Mouse (Mus musculus) thymus, postnatal 10 days (tissue): ENCODE data around the gene Tenm4.

Experiments
- DNase-seq, 2 experiments: peaks; one replicate each; pipeline ENCODE4 v3.0.0; 2021; ENCODE audit warnings: low spot score in 2 of 2

Tenm4 gene

DNA sequence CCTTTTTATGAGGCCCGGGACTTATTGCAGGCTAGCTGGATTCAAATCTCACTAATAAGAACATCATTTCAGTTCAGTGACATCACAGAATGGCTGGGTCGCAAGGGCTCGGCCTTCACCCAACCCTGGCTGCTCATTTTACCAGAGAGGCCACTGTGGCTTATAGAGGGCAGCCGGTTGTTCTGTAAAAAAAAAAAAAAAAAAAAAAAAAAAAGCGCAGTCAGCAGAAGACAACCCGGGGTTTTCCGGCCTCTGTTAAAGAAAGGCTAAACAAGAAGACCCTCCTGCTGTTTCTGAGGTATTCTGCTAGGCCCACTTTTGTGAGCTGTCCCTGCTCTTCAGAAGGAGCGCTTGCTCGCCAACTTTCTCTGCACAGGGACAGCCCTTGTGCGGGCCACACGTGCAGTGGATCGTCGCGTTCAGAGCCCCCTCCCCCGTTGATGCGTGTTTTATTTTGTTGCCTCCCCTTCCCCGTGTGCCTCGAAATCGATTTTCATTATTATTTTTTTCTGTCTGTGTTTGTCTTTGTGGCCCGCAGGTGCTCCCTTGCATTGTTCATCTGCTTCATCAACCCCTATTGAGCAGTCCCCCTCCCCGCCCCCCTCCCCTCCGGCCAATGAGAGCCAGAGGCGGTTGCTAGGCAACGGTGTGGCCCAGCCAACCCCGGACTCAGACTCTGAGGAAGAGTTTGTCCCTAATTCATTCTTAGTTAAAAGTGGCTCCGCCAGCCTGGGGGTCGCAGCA is 472.6 kb downstream of the Tenm4 start:
- no peak for DNase-seq

DNA sequence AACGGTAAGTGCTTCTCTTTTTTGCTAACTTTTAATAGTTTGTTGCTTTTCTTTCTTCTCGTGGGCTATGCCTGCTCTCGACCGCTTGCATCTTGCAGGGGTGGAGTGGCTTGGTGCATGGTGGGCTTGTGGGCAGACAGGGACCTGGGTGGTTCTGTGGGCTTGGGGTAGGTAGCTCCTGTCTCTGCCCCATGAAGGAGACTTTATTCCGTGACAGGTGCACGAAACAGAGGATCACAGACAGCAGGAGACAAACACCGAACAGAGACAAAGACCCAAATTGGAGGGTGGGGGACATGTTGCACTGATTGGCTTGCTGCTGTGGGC is 473.1 kb downstream of the Tenm4 start:
- no peak for DNase-seq

DNA sequence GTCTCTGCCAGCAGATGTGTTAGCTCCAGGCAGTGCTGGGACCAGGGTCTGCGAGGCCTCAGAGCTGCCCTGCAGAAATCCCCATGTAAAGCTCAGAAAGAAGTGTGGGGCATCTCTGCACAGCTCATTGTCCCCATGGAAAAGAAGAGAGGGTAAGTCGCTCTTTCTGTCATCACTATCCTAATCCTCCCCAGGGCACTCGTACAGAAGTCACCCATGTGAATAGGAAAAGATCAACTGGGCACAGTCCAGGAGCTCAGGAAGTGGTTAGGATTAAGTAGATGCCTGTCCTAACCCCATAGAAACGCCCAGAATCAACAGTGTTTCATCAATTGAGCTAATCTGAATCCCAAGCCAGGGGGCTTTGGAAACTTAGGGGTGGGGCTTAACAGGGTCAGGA is 476.6 kb downstream of the Tenm4 start:
- no peak for DNase-seq

DNA sequence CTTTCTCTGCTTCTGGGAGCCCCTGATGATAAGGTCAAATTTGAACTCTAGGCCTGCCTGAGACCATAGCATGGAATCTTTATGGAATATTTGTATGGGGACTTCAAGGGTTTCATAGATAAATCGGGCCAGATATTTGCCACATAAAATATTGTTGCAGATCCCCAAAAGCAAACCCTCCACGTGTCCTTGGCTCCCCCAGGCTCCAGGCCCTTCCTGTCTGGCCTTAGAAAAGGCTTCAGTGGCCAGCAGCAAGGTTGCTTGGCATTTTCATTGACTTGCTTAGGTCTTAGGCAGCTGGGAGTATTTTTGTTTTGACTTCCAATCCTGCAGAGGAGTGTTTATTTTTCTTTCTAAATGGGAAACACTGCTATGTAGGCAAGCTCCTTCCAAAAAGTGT is 477.6 kb downstream of the Tenm4 start:
- DNase-seq, result no peak

DNA sequence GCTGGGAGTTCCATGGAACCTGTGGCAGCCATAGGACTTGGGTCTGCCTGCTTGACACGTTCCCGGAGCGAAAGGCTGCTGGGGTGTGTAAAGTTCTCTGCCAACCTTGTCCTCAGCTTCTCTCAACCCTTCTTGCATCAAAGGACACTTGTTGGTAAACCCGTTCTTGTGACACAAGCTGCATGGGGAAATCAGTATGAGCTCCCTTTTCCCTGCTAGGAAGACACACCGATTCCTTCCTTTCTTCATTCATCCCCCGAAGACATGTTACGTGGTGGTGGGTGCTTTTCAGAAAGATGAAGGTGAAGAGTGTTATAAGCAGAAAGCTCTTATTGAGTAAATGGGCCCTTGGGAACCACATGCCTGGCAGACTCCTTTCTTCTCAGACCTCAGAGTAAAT is 478.1 kb downstream of the Tenm4 start:
- DNase-seq, result no peak

DNA sequence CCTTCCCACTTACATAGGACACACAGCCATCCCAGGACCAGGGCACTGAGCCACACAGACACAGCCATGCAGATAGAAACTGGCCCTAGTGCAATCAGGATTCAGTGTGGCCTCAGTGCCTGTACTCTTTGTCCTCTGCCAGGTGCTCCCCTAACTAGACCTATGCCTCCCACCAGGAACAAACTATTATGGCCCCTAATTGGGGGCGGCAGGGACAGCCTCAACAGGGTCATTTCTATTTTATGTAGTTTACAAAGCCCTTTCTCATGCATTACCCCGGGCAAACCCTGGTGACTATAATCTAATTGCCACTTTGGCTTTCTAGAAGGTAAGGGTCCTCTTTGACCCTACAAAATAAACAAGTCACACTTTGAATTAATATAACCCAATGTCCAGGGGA is 479.4 kb downstream of the Tenm4 start:
- DNase-seq, result no peak

DNA sequence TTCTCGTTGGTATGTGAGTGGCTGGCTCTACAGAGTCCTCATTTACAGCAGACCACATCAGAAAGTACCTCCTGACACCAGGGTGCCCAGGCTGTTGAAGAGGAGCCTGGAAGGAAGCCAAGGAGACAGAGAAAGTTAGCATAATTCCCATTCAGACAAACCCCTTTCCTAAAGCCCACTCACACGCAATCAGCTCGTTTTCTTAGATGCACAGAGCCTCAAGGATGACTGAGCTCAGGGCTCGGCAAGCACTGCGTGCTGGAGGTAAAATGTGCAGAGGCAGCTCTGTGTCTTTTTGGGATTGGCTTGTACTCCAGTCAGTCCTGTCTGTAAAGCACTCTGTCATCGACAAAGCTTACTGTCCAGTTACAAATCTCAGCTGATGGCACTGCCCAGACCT is 480.0 kb downstream of the Tenm4 start:
- DNase-seq, result no peak

DNA sequence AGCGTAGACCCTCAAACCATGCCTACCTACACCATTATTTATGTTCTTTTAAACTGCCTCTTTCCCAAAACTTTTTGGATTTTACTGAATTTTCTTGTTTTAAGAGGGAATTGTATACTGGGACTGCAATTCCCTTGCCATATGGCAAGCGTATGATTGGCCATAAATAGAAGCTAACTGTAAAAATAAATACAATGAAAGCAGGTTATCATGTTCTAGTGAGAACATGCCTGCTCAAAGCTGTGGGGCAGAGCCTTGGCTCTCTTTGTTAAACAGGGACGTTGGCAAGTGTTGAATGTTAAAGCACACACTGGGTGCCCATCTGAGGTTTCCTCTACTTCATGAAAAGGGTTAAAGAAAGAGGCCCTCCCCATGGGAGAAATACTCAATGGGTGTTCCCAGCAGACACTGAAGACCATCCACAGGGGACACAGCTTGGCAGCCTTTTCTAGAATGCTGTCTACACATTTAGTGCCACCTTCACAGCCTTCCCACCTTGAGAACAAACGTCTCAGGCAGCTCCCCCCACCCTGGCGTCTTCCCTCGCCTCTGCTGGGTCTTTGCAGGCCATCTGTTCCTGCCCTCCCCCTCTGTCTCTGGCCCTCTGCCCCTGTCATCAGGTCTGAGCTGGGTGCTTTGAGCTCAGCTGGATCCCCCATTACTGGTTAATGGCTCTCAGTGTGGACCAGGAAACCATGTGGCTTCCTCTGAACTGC is 480.7 kb downstream of the Tenm4 start:
- DNase-seq, result no peak

DNA sequence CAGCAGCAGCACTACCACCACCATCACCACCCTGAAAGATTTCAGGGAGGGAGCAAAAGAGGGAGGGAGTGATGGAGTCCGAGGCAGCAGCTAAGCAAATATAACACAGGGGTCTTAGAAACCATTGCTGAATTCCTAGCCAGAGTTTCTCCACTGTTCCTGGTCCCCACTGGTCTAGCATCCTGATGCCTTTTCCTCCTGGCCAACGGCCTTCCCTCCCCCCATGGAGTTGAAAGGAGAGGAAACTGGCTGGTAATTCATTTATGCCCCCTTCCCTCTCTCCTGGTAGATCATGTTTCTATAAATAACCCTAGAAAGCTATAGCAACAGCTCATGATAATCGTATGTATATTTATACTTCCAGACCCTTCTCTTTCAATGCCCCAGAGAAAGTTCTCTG is 481.8 kb downstream of the Tenm4 start:
- DNase-seq, result no peak

DNA sequence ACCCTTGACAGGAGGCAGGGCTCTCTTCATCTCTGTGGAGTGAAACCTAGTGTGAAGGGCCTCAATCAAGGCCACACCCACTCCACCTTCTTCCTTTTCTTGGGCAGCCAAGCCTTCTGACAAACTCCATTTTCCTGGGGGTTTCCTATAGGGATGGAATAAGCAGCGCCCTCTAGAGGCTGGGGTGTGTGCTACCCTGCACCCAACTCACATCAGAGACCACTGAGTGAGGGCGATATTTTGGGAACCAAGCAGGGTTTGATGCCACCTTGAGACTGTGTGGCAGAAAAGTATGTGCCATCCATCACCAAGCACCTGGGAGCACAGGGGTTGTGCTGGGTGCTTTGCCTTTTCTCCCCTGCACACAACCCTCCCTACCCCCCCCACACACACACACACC is 483.2 kb downstream of the Tenm4 start:
- DNase-seq, result peak in 1 of 2 experiments; percentile 11

DNA sequence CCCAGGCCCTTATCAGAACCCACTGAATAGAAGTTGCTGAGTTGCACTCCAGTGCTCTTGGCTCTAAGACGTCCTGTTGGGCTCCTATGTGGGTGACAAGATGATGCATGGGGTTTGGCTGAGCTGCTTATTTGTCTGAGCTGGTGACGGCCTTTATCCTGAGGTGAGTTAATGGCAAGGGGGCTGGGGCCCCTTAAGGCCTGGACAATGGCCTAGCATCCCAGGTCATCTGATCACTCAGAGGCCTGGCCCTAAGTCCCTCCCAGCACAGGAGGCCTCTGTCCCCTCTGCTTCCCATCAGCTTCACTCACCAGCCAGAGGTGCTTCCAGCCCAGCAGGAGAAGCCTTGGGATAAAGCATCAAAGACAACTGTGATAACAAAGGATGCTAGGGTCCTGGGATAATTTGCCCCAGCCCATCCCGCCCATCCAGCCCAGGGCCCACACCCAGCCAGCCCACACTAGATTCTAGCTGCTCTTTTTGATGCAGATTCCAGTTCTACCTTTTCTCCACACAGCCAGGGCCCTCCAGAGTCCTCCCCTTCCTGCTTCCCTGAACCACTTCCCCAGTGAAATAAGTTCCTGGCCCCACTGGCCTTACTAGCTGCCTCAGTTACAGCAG is 484.2 kb downstream of the Tenm4 start:
- no peak for DNase-seq

DNA sequence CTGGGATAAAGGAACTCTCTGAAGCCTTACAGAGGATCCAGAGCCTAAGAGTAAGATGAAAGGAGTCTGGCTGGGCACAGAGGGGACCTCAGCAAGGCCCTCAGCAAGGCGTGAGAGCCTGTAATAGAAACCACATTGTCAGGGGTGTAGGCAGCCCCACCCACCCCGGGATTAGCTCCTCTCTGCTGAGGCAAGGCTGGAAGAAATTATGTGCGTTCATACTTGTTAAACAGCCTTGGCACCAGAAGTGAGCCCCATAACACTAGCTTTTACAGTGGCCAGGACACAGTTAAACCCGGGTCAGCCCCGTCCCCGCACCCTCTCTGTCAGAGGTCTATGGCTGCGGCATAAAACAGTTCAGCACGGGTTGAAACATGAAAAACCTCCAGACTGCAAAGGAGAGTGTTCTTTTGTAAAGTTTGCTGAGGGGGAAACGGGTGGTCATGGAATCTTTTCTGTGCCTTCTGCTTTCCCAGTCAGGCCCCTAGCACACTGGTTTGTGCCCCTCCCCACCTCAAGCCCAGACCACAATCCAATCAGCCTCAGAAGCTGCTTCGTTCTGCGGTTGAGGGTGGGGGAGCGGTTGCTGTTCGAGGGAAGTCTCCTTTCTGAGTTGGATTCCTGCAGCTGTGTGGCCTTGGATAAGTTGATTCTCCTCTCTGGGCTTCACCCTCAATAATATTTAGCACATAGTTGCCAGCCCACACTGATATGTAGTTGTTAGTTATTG is 486.2 kb downstream of the Tenm4 start:
- DNase-seq, result no peak

DNA sequence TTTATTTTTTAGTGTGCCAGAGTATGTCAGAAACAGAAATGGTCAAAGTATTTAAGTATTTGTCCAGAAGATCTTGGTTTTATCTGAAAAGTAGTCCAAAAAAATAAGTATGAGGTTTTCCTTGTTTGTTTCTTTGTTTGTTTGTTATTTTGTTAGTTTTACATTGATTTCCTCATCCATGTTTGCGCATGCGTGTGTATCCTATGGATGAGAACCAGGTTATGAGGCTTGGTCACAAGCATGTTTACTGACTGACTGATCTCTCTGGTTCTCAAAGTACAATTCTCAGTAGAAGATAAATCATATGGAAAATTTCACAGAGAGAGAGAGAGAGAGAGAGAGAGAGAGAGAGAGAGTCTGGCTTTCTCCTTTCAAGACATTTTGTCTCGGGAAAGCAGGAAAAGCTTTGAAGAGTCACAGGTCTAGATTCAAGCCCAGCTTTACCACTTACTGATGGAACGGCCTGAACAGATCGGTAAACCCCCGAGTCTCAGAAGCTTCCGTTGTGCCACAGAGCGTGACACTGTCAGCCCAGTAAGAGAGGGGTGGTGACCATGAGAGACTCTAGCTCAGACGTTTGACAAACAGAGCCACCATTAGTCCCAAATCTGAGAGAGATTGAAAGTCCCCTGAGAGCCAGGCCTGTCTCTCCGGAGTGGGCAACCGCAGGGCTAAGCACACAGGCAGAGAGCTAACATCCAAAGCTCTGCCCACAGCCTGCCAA is 487.0 kb downstream of the Tenm4 start:
- DNase-seq, result no peak

DNA sequence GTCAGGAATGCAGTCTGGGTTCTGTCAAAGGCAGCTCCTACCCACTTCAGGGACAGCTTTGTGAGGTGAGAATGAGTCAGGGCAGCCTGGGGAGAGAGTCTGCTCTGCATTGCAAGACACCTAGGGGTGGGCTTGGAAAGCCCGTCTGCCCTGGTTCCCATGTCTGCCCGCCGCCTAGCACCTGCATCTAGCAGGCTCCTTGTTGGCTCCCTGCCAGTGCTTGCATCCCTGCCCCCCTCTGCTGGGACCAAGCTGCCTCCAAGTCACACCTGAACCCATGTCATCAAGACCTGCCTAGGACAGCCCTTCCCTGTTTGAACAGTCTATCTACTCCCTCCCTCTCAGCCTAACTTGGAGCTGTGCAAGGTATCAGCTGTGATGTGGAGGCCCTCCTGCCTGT is 489.9 kb downstream of the Tenm4 start:
- DNase-seq, result no peak

DNA sequence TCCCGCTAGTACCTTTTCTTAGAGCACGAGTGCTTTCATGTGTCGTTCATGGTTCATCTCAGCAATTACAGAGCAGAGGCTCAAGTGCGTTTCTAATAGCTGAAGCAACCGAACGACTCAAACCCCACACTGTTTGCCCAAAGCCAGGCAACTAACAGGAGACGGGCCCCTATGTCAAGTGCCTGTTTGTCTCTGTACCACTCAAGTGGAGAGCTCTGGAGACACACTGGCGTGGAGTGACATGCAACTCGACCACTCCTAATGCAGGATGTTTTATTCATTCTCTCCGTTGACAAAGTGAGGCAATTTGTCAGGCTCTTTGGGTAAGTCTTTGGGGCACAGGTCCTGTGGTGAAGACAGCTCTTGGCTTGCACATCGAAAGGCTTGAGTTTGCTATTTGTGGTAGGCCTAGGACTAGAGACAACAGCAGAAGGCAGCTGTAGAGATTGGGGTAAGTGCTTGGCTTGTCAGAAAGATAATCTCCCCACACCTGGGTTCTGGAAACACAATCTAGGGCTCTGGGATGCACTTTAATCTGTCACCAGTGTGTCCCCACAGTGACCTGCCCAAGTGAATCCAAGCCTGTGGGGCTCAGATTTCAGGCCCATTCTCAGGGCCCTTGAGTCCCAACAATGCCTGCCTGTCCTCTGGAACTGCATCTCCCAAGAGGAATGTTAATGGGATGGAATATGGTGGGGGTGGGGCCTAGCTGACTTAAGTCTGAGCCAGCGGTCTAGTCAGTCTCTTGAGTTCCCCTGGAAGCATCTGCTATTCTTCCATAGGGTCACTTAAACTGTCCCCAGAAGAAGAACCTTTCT is 490.5 kb downstream of the Tenm4 start:
- DNase-seq, result no peak

DNA sequence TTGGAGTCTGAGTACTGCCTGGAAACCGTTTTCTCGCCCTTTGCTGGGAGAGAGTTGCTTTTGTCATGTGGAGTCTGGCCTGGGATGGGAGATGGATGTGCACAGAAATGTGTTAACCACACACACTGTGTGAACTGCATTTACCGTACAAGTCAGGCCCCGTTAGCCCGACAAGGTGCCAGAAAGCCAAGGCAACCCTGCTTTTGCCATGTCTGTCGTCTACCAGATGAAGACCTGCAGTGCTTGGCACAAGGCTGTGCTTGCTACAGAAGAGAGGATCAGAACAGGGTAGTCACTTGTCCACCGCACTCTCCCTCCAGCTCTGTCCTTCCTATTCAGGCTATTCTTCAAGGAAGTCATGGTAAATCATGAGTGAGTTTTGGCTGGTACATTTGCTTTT is 492.3 kb downstream of the Tenm4 start:
- no peak for DNase-seq

DNA sequence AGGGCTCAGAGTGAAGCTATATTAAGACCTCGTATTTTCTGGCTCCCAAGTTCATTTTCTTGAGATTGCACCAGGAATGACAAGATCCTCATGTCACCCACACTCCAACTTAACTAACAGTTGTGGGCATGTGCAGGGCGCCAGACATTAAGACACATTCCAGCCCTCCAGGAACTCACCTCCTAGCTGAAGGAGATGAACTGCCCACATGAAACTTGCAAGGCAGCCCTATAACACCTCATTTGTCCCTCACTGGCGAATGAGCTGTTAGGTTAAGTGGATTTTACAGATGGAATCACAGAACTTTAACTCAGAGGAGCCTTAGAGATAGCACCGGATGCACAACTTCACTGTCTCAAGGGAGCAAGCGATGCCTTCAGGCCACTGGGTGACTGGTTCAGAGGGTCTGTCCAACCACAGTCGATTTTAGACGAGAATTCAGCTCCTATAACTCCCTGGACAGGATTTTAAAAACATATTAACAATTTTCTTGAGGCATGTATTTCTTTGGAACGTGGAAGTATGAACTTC is 495.4 kb downstream of the Tenm4 start:
- DNase-seq, result no peak

DNA sequence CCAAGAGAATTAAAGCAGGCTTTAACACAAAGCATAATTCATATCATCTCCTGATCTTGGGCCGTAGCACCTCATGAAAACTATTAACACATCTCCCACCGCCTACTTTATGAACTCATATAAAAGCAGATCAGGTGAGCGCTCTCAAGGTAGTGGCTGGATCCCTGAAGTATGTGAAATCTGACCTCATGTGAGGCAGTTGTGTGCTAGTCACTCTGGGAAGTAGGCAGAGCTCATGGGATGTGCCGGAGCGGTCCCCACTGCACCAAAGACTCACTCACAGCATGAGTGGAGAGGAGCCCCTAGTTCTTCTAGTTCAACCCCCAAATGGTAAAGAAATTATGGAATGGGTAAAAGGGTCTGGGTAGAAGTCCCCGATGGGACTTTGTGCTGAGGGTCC is 496.6 kb downstream of the Tenm4 start:
- no peak for DNase-seq

DNA sequence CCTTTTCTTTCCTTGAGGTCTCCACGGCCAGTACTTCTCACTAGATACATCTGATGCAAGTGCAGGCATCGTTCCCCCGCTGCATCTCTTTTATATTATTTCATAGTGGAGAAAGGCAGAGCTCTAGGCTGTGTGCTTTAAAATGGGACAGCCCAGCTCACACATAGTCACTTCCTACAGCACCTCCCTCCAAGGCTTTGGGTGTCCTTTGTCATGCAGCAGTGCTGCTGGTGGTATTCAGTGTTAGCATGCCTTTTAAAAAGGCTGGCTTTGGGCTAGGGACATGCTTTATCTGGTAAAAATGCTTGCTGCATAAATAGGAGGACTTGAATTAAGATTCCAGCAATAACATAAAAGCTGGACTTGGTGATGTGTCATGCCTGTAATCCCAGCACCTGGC is 499.0 kb downstream of the Tenm4 start:
- DNase-seq, result no peak

DNA sequence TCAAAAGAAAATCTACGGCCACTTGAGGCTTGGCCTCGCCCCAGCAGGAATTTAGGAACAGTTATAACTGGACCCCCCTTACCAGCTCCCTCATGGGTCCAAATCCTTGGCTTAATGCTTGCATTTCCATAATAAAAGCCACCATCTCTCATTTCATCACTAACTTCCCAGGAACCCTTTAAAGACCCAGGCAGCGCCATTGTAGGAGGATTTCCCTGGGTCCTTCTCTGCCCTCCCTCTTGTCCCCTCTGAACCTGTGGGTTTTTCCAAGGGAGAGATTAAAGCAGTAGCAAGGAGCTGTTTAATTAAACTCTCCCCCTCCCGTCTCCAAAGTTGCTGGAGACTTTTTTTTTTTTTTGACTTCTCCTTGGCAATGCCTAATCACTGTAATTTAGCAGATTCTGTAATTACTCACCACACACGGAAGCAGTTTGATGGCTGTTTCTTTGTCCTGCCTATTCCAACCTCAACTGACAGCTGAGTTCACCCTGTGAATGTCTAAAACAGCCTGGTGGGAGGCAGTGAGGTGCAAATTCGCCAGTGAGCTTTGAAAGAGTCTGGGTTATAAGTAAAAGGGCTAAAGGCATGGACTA is 501.4 kb downstream of the Tenm4 start:
- DNase-seq, result no peak
